Mouse (Mus musculus): ENCODE data around the gene Alpk3. TPM values are rescaled to one million over a fixed set of nuclear protein-coding genes. Genes with fewer than 3 reads are reported as not detected.

The Alpk3 gene
- total and polyA plus RNA-seq, 3 experiments = under 0.01 to 0.03 TPM; not detected in 1

GRCm38 (mm10) chr7:81077009-81077408, 19.6 kb downstream of the Alpk3 start:
- DNase-seq (ENCODE audit: low read depth, low spot score) = no peak
- H3K4me1 ChIP-seq (ENCODE audit: control insufficient read depth in 1 of 2, insufficient read depth in 2 of 2, low read length in 2 of 2) = peaks cover 2 to 3% of the 10 kb centered on the region in 2 experiments; a peak in 2 of 4 replicates
- H3K9me3 ChIP-seq (replicated peaks; ENCODE audit: insufficient read depth, low read length) = no peaks in the 10 kb centered on the region
- TF ChIP-seq NELFE (IDR thresholded peaks at IDR 0.05; ENCODE audit: low read depth, low read length) (no peak), ELF1 (IDR thresholded peaks at IDR 0.05; ENCODE audit: low read depth, low read length) (no peak), USF1 (IDR thresholded peaks at IDR 0.05; ENCODE audit: low read depth, low read length) (no peak), MYB (IDR thresholded peaks at IDR 0.05; ENCODE audit: low read depth, low read length) (no peak), CHD2 (IDR thresholded peaks at IDR 0.05; ENCODE audit: low read length) (no peak), RCOR1 (IDR thresholded peaks at IDR 0.05; ENCODE audit: low read depth, low read length) (no peak), TAL1 (IDR thresholded peaks at IDR 0.05; ENCODE audit: low read length) (no peak), CTCF (IDR thresholded peaks at IDR 0.05 in 2 of 3, conservative IDR thresholded peaks at IDR 0.05 in 1 of 3; ENCODE audit: control insufficient read depth in 1 of 3, insufficient read depth in 1 of 3, low read depth in 2 of 3, low read length in 3 of 3, poor library complexity in 1 of 3, severe bottlenecking in 1 of 3) (no peak), MYC (IDR thresholded peaks at IDR 0.05; ENCODE audit: low read depth, low read length) (no peak), NRF1 (IDR thresholded peaks at IDR 0.05; ENCODE audit: insufficient read depth, low read depth, low read length, poor library complexity, severe bottlenecking) (no peak), POLR2AphosphoS5 (IDR thresholded peaks at IDR 0.05; ENCODE audit: borderline replicate concordance, low read depth, low read length) (no peak), RAD21 (IDR thresholded peaks at IDR 0.05; ENCODE audit: low read depth, low read length) (no peak), ZKSCAN1 (IDR thresholded peaks at IDR 0.05; ENCODE audit: low read depth, low read length) (no peak)
- no peaks in the 10 kb centered on the region for H3K36me3 ChIP-seq (ENCODE audit: control insufficient read depth in 1 of 2, insufficient read depth in 2 of 2, low read length in 2 of 2)
- no peak overlapping the region for H3K4me3 ChIP-seq (ENCODE audit: control insufficient read depth in 1 of 2, insufficient read depth in 1 of 2, low read depth in 2 of 2, low read length in 2 of 2)
- H3K9ac ChIP-seq (ENCODE audit: control insufficient read depth, low read depth, low read length, poor library complexity, severe bottlenecking) = no peak overlapping the region
- no peaks in the 10 kb centered on the region for H3K79me2 ChIP-seq (ENCODE audit: control insufficient read depth, insufficient read depth, low read length, poor library complexity)
- H3K27ac ChIP-seq (ENCODE audit: control insufficient read depth, low read depth, low read length) = no peak overlapping the region
- H3K27me3 ChIP-seq (ENCODE audit: control insufficient read depth in 1 of 2, insufficient read depth in 2 of 2, low read length in 2 of 2) = peaks cover 5 to 8% of the 10 kb centered on the region in 2 experiments

GRCm38 (mm10) chr7:81078740-81079139, 21.3 kb downstream of the Alpk3 start:
- Histone ChIP-seq H3K27me3 (ENCODE audit: control insufficient read depth in 1 of 2, insufficient read depth in 2 of 2, low read length in 2 of 2) (peaks cover 12 to 17% of the 10 kb centered on the region in 2 experiments), H3K4me3 (ENCODE audit: control insufficient read depth in 1 of 2, insufficient read depth in 1 of 2, low read depth in 2 of 2, low read length in 2 of 2) (no peak overlapping the region), H3K9ac (ENCODE audit: control insufficient read depth, low read depth, low read length, poor library complexity, severe bottlenecking) (no peak overlapping the region), H3K4me1 (ENCODE audit: control insufficient read depth in 1 of 2, insufficient read depth in 2 of 2, low read length in 2 of 2) (peaks cover 2 to 3% of the 10 kb centered on the region in 2 experiments; a peak in 2 of 4 replicates), H3K79me2 (ENCODE audit: control insufficient read depth, insufficient read depth, low read length, poor library complexity) (no peaks in the 10 kb centered on the region), H3K27ac (ENCODE audit: control insufficient read depth, low read depth, low read length) (no peak overlapping the region), H3K36me3 (ENCODE audit: control insufficient read depth in 1 of 2, insufficient read depth in 2 of 2, low read length in 2 of 2) (no peaks in the 10 kb centered on the region), H3K9me3 (replicated peaks; ENCODE audit: insufficient read depth, low read length) (no peaks in the 10 kb centered on the region)
- DNase-seq (ENCODE audit: low read depth, low spot score) = no peak
- TF ChIP-seq RAD21 (IDR thresholded peaks at IDR 0.05; ENCODE audit: low read depth, low read length) (no peak), ZC3H11A (IDR thresholded peaks at IDR 0.05; ENCODE audit: low read depth, low read length) (no peak), SIN3A (IDR thresholded peaks at IDR 0.05; ENCODE audit: low read length) (no peak), SMC3 (IDR thresholded peaks at IDR 0.05; ENCODE audit: low read depth, low read length) (no peak), HCFC1 (IDR thresholded peaks at IDR 0.05; ENCODE audit: low read depth, low read length) (no peak), ELF1 (IDR thresholded peaks at IDR 0.05; ENCODE audit: low read depth, low read length) (no peak), NELFE (IDR thresholded peaks at IDR 0.05; ENCODE audit: low read depth, low read length) (no peak), POLR2AphosphoS5 (IDR thresholded peaks at IDR 0.05; ENCODE audit: borderline replicate concordance, low read depth, low read length) (no peak), MEF2A (IDR thresholded peaks at IDR 0.05; ENCODE audit: extremely low read depth, insufficient replicate concordance, low read depth, low read length, poor library complexity, severe bottlenecking) (no peak), UBTF (IDR thresholded peaks at IDR 0.05; ENCODE audit: borderline replicate concordance, insufficient read depth, low read depth, low read length) (no peak), KAT2A (conservative IDR thresholded peaks at IDR 0.05; ENCODE audit: low read depth, low read length) (no peak), CTCF (IDR thresholded peaks at IDR 0.05 in 2 of 3, conservative IDR thresholded peaks at IDR 0.05 in 1 of 3; ENCODE audit: control insufficient read depth in 1 of 3, insufficient read depth in 1 of 3, low read depth in 2 of 3, low read length in 3 of 3, poor library complexity in 1 of 3, severe bottlenecking in 1 of 3) (no peak), NRF1 (IDR thresholded peaks at IDR 0.05; ENCODE audit: insufficient read depth, low read depth, low read length, poor library complexity, severe bottlenecking) (no peak), MAX (IDR thresholded peaks at IDR 0.05; ENCODE audit: low read length) (no peak), CHD1 (IDR thresholded peaks at IDR 0.05; ENCODE audit: low read depth, low read length) (no peak), GATA1 (IDR thresholded peaks at IDR 0.05; ENCODE audit: low read depth, low read length) (no peak), JUND (IDR thresholded peaks at IDR 0.05; ENCODE audit: low read depth, low read length) (no peak), MXI1 (IDR thresholded peaks at IDR 0.05; ENCODE audit: low read depth, low read length) (no peak), ZMIZ1 (IDR thresholded peaks at IDR 0.05; ENCODE audit: low read depth, low read length) (no peak), MYC (IDR thresholded peaks at IDR 0.05; ENCODE audit: low read depth, low read length) (no peak)

Data from MEL (cell line).